Mouse (Mus musculus): ENCODE results near the gene Galntl6.
"Not testable (repeated sequence)": the region's sequence is repeated elsewhere in the genome, so short reads cannot be mapped to it uniquely, and the experiment has no call there.

Gene Galntl6

DNA sequence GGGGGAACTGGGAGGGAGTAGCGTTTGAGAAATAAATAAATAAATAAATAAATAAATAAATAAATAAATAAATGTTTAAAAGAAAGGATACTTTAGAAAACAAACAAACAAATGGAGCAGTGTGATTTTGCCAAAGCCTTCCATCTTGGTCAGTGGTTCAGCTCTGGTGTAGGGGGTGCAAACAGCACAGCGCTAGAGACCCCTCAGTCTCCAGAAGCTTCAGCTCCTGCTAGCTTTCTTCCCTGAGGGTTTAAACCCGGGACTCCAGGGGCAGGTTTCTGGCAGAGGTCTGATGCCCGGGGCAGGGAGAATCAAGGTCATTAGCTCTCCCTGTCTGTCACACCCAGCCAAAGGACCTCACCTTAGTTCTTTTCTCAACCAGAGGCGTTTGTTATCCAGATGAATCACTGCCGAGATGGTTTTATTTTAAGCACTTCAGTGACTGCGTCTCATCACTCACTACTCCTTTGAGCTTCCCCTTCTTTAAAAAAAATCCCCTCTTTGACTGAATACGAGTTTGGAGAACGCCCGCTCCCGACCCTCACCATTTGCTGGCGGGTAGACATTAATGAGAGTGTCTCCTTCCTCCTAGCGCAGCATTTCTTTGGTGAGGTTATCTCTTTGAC lies 1146.6 kb downstream of the Galntl6 start:
- DNase-seq (ENCODE audit: low spot score in 2 of 2) = no peak

DNA sequence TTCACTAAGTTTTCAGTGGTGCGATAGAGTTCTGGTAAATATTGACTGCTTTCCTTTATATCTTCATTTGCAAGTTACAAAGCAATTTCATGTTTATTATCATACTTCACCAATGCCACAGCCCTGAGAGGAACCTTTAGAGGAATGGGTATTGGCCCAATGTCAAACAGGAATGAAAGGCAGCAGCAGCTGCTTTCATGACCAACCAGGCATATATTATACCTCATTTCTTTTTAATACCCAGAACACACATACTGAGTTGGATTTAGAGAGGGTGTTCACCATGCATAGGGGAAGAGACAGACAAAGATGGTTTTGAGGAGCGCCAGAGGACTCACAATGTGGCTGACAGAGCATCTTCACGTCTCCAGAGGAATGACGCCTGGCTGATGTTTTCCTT lies 1147.2 kb downstream of the Galntl6 start:
- no peak for DNase-seq (ENCODE audit: low spot score in 2 of 2)

DNA sequence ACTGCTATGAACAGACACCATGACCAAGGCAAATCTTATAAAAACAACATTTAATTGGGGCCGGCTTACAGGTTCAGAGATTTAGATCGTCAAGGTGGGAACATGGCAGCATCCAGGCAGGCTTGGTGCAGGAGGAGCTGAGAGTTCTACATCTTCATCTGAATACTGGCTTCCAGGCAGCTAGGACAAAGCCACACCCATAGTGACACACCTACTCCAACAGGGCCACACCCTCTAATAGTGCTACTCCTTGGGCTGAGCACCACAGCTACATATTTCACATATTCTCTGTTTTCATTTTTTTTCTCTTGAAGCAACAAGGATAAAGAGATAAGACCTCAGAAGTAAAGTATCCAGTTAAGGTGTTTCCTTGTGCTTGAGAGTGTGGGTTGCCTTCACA lies 1149.8 kb downstream of the Galntl6 start:
- not testable (repeated sequence) for DNase-seq (ENCODE audit: low spot score in 2 of 2)

DNA sequence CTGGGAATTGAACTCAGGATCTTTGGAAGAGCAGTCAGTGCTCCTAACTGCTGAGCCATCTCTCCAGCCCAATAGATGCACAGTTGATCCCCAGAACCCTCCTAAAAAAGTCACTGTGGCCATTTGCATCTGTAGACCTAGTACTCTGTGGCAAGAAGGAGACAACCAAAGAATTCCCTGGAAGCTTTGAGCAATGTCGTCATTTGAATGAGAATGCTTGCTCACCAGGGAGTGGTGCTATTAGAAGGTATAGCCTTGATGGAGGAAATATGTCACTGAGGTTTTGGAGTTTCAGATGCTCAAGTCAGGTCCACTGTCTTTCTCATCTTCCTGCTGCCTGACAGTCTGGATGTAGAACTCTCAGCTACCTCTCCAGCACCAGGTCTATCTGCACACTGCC lies 1151.5 kb downstream of the Galntl6 start:
- no peak for DNase-seq (ENCODE audit: low spot score in 2 of 2)

DNA sequence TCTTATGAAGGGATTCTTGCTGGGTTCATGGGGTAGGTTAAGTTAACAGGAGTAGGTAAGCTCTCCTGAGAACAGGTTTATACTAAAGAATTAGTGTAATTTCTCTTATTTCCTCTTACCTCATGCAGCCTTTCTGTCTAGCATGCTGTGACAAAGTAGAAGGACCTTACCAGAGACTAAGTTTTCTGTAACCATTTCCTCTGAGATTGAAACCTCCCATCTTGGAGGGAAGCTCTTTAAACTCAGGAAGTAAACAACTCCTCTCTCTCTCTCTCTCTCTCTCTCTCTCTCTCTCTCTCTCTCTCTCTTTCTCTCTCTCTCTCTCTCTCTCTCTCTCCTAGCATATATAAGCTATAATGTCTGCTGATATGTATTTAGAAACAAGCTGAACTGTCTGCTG lies 1153.6 kb downstream of the Galntl6 start:
- DNase-seq (ENCODE audit: low spot score in 2 of 2) = no peak

DNA sequence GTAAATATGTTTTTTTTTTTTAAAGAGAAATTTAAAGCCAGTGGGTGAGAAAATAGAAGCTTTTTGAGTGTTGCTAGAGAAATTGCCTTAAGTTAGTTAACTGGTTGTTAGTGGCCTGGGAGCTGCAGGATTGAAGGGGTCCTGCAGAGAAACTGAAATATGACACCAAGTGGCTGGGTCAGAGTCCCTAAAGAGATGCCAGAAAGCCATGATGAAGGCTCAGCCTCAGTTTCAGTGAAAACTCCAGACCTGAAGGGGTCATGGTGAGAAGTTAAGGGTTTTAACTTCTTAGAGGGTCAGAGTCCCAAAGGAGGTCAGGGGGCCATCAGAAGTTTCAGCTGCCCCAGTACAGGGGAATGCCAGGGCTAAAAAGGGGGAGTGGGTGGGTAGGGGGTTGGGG lies 1155.0 kb downstream of the Galntl6 start:
- DNase-seq (ENCODE audit: low spot score in 2 of 2) = no peak

DNA sequence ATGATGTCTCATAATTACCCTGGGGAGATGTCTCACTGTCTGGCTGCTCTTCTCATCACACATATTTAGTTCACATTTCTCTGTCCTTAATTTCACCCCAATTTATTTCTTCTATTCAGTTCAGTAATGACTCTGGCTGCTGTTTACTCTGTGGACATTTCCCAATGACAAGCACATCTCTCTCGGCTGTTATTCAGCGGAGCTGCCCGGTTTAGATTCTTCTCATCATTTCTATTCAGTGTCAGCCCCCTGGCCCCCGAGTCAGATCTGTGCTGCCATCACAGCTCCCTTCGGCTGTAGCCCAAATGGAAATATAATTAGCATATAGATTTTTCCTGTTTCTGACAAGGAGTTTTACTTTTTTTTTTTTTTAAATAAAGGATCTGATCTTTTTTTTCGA lies 1158.4 kb downstream of the Galntl6 start:
- DNase-seq (ENCODE audit: low spot score in 2 of 2) = no peak

DNA sequence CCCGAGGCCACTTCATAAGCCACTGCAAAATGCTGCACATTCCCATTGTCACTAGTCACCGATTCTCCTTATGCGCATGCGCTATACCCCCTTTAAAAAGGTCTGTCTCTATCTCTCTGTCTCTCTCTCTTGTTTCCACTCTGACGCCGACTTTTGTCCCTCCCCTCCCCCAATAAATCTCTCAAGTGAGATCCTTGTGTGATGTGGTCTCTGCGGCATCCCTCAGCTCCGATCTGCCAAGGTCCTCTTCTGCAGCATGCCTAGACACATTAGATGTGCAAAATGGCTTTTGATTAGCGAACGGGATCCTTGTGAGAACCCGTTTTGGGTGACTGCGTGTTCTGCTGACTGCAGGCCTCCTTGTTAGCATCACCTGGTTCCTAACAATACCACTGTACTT lies 1168.8 kb downstream of the Galntl6 start:
- no peak for DNase-seq (ENCODE audit: low spot score in 2 of 2)

DNA sequence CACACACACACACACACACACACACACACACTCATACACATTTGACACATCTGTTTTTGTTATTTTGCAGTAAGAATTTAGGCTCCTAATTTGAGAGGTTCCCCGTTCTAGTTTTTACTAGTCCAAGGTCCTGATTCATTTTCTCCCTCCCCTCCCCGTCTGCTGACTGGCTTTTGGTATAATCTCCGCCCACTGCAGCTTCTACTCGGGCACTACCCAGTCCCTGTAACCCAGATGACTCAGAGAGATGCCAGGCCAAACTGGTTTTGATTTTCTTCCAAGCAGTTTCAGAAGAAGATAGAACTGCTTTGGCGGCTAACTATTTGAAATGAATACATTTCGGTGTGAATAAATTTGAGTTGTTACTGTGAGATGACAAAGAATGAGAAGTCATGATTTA lies 1170.5 kb downstream of the Galntl6 start:
- no peak for DNase-seq (ENCODE audit: low spot score in 2 of 2)

DNA sequence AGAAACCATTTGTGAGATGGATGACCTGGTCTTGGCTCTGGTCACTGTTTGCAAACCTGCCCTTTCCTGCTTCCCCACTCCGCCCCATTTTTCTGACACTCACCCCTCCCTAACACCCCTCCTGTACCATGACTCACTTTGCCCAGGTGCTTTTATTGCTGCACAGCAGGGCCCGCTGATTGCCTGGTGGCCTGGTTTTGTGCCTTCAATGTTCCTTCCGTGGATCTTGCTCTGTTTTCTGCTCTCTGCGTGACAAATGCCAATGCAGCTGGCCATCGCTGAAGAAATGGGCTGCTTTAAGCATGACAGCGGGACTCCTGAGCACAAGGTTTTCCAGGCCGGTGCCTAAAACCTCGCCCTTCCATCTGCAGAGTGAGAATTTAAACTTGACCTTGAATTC lies 1171.1 kb downstream of the Galntl6 start:
- no peak for DNase-seq (ENCODE audit: low spot score in 2 of 2)

DNA sequence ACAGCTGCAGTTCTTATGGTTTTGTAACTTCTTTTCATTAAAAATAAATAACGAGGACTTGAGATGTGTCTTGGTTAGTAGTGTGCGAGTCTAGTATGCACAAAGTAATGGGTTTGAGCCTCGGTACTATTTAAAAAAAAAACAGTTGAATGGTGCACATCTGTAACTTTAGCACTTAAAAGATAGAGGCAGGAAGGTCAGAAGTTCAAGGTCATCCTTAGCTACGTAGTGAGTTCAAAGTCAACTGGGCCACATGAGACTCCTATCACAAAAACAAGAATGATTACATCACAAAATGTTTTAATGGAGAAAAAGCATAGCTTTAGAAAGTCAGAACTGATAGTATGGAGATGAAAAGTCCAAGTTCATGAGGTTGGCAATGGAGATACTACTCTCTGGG lies 1175.2 kb downstream of the Galntl6 start:
- DNase-seq (ENCODE audit: low spot score in 2 of 2) = no peak

DNA sequence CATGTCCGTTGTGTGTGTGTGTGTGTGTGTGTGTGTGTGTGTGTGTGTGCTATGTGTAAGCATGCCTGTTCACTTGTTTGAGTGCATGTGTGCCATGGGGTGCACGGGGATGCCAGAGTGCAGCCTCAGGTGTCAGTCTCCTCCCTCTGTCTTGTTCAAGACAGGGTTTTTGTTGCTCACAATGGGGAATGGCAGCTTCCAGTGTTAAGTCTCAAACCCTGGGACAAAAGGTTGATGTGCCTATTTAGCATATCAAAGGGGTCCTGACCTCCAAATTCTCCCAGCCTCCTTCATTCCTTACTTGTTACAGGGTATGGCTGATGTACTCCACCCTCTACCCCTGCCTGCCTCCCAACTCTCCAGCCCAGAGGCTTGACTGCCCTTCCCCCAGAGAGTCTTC lies 1179.6 kb downstream of the Galntl6 start:
- no peak for DNase-seq (ENCODE audit: low spot score in 2 of 2)

DNA sequence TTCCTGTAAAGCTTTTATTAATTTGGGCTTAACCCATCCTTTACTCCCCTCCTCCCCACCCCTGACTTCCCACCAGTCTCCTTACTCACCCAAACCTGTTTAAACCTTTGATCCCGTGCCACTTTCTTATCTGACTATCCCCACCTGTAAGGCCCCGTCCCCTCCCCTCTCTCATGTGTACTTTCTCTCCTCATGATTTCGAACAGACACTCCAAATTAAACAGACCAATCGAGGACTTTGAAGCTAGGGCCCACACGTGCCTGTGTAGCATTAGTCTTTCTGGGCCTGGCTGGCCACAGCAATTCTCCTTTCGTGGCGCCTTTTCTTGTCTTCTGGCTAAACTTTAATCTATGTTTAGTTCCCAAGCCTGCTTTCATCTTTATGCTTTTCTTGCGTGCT lies 1180.8 kb downstream of the Galntl6 start:
- DNase-seq (ENCODE audit: low spot score in 2 of 2) = no peak

DNA sequence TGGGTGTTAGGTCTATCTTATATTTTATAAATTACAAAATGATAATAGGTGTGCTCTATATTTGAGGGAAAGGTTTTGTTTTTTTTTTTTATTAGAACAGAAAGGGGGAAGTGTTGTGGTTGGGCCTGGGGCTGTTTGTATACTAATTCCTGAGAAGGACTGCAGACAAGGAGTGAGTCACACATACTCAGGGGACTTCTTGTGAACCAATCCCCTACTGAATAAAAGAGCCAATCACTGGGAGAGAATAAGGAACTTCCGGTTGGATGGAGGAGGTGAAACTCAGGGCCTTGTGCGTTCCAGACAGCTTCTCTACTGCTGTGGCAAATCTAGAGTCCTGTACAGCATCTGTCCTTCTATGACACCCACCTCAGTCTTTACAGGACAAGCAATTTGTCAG lies 1184.2 kb downstream of the Galntl6 start:
- DNase-seq (ENCODE audit: low spot score in 2 of 2) = no peak

DNA sequence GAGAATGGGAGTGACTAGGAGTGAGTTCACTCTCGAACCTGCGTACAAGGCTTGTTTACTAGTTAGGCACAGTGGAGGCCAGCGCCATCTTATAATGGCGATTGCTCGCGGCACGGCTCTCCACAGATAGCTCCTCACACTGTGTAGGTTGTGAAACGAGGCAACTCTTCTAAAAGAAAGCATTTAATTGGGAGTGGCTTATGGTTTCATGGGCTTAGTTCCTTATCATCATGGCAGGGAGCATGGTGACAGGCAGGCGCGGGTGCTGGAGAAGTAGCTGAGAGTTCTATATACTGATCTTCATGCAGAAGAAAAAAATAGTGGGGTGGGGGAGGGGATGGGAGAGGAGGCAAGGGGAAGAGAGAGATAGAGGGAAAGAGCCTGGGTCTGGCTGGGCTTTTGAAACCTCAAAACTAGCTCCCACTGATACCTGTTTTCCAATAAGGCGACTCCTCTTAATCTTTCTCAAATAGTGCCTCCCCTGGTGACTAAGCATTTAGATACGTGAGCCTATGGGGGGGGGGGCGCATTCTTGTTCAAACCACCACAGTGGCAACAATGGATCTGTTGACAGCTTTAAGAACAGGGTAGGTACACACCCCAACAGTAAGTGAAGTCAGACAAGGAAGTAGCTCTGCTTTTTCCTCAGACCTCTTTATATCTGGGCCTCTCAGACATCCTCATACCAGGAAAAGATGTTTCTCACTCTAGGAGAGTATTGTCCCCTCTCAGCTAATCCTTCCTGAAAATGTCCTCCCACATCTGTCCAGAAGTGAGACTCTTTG lies 1187.4 kb downstream of the Galntl6 start:
- no peak for DNase-seq (ENCODE audit: low spot score in 2 of 2)
